Mouse (Mus musculus): ENCODE measurements around the gene Defb26. TPM values are rescaled to one million over a fixed set of nuclear protein-coding genes. Genes with fewer than 3 reads are reported as not detected.

Defb26 gene
- not detected in 2 replicates for polyA plus RNA-seq (2016; fragmentation: Nextera tagmentation; extraction: Ambion mirVana)

DNA sequence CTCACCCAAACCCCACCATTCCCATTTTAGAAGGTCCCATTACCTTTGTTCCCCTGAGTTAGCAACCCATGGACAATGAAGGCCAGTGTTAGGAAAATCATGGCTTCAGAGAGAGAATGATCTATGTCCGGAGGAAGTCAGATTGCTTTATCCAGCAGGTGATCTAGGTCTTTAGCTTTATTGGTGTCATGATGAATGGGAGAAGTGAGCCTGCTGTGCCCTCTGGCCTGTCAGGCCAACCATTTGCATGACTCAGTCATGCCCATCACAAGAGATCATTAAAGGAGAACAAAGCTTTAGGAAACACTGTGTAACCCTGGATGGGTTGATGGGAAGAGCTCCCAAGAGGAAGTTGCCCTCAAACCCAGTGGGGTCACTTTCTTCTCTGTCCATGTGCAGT, at the start of gene Defb26:
Gene Defb26, minus strand, starts transcription at position 101 of the 400 bp plus-strand sequence.
- DNase-seq (ENCODE audit: low spot score): no peak
- Histone ChIP-seq H3K9me3 (no peaks in the 10 kb centered on the region), H3K27ac (replicated peaks) (no peak within 1 kb of the TSS), H3K36me3 (replicated peaks) (no peaks in the 10 kb centered on the region), H3K4me1 (no peaks in the 10 kb centered on the region), H3K4me3 (no peak within 1 kb of the TSS), H3K27me3 (replicated peaks; ENCODE audit: low read depth, poor library complexity, severe bottlenecking) (no peaks in the 10 kb centered on the region)
- WGBS: 82% methylated on average over 1 of the region's 1 CpGs

DNA sequence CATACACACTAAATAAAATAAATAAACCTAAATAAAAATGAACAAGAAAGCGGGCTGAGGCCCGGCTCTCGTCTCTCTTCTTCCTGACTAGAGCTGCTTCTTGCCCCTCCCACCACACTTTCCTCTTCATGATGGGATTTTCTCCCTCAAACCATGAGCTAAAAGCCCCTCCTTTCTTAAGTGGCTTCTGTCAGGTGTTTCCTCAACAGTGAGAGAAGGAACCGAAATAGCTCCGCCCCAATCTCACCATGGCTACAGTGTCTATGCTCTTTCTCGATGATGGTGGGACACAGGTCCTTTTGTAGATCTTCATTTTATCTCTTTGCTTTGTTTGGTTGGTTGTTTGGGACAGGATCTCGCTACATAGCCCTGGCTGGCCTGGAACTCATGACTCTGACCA, 45.2 kb upstream of the Defb26 start:
- Histone ChIP-seq H3K4me3 (no peak overlapping the region), H3K27me3 (replicated peaks; ENCODE audit: low read depth, poor library complexity, severe bottlenecking) (no peaks in the 10 kb centered on the region), H3K4me1 (peaks cover 6% of the 10 kb centered on the region; the same call in 1 of the 2 replicates), H3K36me3 (replicated peaks) (no peaks in the 10 kb centered on the region), H3K27ac (replicated peaks) (no peak overlapping the region), H3K9me3 (no peaks in the 10 kb centered on the region)
- WGBS: 91% methylated on average over 7 of the region's 7 CpGs
- DNase-seq (ENCODE audit: low spot score): no peak

- peak overlapping the region; percentile 35; the same call in 1 of the 2 replicates for H3K4me3 ChIP-seq
- 15% methylated on average over 16 of the region's 16 CpGs for WGBS
- peak; percentile 77 for DNase-seq (ENCODE audit: low spot score)
Measured at GRCm38 (mm10) chr2:152553774-152554423, 42.4 kb upstream of the Defb26 start.

DNA sequence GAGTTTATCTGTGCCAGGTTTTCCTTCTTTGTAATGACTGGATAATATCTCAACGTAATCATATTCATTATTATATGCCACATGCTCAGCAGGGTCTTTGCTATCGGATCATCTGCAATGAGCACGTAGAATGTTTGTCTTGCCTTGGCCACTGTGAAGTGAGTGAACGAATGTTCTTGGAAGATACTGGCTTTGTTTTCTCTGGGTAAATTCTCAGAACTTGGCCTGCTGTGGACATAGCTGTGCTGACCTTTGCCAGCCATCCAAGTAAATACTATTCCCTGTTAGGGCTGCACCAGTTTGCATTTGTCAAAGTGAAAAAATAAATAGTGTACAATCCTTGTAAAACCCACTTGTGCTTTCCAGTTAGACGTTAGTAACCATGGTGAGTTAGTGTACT, 36.6 kb upstream of the Defb26 start:
- Histone ChIP-seq H3K36me3 (replicated peaks) (no peaks in the 10 kb centered on the region), H3K4me1 (0 out of 2 replicates have a peak, but pooled peaks cover 2% of the 10 kb centered on the region), H3K27me3 (replicated peaks; ENCODE audit: low read depth, poor library complexity, severe bottlenecking) (no peaks in the 10 kb centered on the region; the same call in 1 of the 2 replicates), H3K9me3 (no peaks in the 10 kb centered on the region), H3K27ac (replicated peaks) (no peak overlapping the region), H3K4me3 (no peak overlapping the region)
- DNase-seq (ENCODE audit: low spot score): no peak
- 79% methylated on average over 5 of the region's 5 CpGs for WGBS

More at GRCm38 (mm10) chr2:152553774-152554423, 42.4 kb upstream of the Defb26 start:
- H3K27me3 ChIP-seq (replicated peaks; ENCODE audit: low read depth, poor library complexity, severe bottlenecking): no peaks in the 10 kb centered on the region; the same call in 1 of the 2 replicates
- H3K36me3 ChIP-seq (replicated peaks): no peaks in the 10 kb centered on the region
- peaks cover 6% of the 10 kb centered on the region; the same call in 1 of the 2 replicates for H3K4me1 ChIP-seq
- no peak overlapping the region for H3K27ac ChIP-seq (replicated peaks)
- no peaks in the 10 kb centered on the region for H3K9me3 ChIP-seq

DNA sequence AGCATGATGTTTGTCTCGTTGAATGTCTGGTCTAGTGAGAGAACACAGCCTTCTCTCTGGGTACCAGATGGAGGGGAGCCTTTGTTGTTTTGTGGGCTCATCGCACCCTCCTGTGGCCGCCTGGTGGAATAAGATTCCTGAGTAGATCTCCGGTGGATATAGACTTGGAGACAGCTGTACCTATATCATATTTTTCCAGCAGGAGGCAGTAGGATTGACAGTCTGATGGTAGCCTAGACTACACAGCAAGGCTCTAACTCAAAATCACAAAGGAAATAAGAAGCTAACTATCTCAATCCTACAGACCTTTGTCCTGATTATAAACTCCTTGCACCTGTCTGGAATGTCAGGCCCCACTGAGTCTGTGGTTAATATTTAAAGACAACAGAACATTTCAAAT, 33.2 kb upstream of the Defb26 start:
- Histone ChIP-seq H3K9me3 (0 out of 2 replicates have a peak, but pooled peaks cover 2% of the 10 kb centered on the region), H3K36me3 (replicated peaks) (no peaks in the 10 kb centered on the region), H3K27me3 (replicated peaks; ENCODE audit: low read depth, poor library complexity, severe bottlenecking) (no peaks in the 10 kb centered on the region; the same call in 1 of the 2 replicates), H3K4me3 (no peak overlapping the region), H3K27ac (replicated peaks) (no peak overlapping the region), H3K4me1 (0 out of 2 replicates have a peak, but pooled peaks cover 2% of the 10 kb centered on the region)
- peak; percentile 62 for DNase-seq (ENCODE audit: low spot score)
- WGBS: 24% methylated on average over 4 of the region's 4 CpGs

GRCm38 (mm10) chr2:152543478-152543877, 32.0 kb upstream of the Defb26 start:
- 0 out of 2 replicates have a peak, but pooled peaks cover under 1% of the 10 kb centered on the region for H3K4me1 ChIP-seq
- H3K36me3 ChIP-seq (replicated peaks): no peaks in the 10 kb centered on the region
- 70% methylated on average over 4 of the region's 4 CpGs for WGBS
- 0 out of 2 replicates have a peak, but pooled peaks cover 2% of the 10 kb centered on the region for H3K9me3 ChIP-seq
- no peaks in the 10 kb centered on the region for H3K27me3 ChIP-seq (replicated peaks; ENCODE audit: low read depth, poor library complexity, severe bottlenecking)
- H3K4me3 ChIP-seq: no peak overlapping the region
- H3K27ac ChIP-seq (replicated peaks): no peak overlapping the region
- no peak for DNase-seq (ENCODE audit: low spot score)

DNA sequence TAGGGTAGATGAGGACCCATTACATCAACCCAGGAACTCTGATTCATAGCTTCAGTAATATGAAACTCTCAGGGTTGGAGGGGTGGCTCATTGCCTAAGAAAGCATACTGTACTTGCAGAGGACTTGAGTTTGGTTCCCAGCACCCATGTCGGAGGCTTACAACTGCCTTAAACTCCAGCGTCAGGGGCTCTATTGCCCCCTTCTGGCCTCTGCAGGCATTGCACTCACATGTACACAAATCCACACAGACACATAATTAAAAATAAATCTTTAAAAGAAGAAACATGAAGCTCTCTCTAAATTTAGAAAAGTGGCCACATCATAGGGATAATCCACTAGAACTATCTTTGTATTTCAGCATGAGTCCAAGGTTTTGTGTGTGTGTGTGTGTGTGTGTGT, 31.4 kb upstream of the Defb26 start:
- H3K27me3 ChIP-seq (replicated peaks; ENCODE audit: low read depth, poor library complexity, severe bottlenecking): no peaks in the 10 kb centered on the region
- H3K4me3 ChIP-seq: no peak overlapping the region
- 0 out of 2 replicates have a peak, but pooled peaks cover 2% of the 10 kb centered on the region for H3K9me3 ChIP-seq
- DNase-seq (ENCODE audit: low spot score): no peak
- no peak overlapping the region for H3K27ac ChIP-seq (replicated peaks)
- H3K4me1 ChIP-seq: no peaks in the 10 kb centered on the region
- H3K36me3 ChIP-seq (replicated peaks): no peaks in the 10 kb centered on the region
- 69% methylated on average over 2 of the region's 2 CpGs for WGBS

GRCm38 (mm10) chr2:152541979-152542378, 30.5 kb upstream of the Defb26 start:
- Histone ChIP-seq H3K27me3 (replicated peaks; ENCODE audit: low read depth, poor library complexity, severe bottlenecking) (no peaks in the 10 kb centered on the region), H3K27ac (replicated peaks) (no peak overlapping the region), H3K4me3 (no peak overlapping the region), H3K4me1 (no peaks in the 10 kb centered on the region), H3K9me3 (0 out of 2 replicates have a peak, but pooled peaks cover 2% of the 10 kb centered on the region), H3K36me3 (replicated peaks) (no peaks in the 10 kb centered on the region)
- 85% methylated on average over 9 of the region's 9 CpGs for WGBS
- DNase-seq (ENCODE audit: low spot score): no peak

- WGBS: 56% methylated on average over 13 of the region's 13 CpGs
- no peaks in the 10 kb centered on the region for H3K4me1 ChIP-seq
- H3K4me3 ChIP-seq: no peak within 1 kb of the TSS
- no peaks in the 10 kb centered on the region for H3K27me3 ChIP-seq (replicated peaks; ENCODE audit: low read depth, poor library complexity, severe bottlenecking)
- H3K36me3 ChIP-seq (replicated peaks): no peaks in the 10 kb centered on the region
- 0 out of 2 replicates have a peak, but pooled peaks cover 2% of the 10 kb centered on the region for H3K9me3 ChIP-seq
- DNase-seq (ENCODE audit: low spot score): no peak
- no peak within 1 kb of the TSS for H3K27ac ChIP-seq (replicated peaks)
Measured at GRCm38 (mm10) chr2:152539944-152540710, 28.6 kb upstream of the Defb26 start, which contains the start of gene Defb29. Gene Defb29, minus strand, starts transcription at chr2:152540098.

- Histone ChIP-seq H3K9me3 (no peaks in the 10 kb centered on the region), H3K27me3 (replicated peaks; ENCODE audit: low read depth, poor library complexity, severe bottlenecking) (no peaks in the 10 kb centered on the region), H3K4me3 (no peak within 1 kb of the TSS), H3K4me1 (no peaks in the 10 kb centered on the region), H3K36me3 (replicated peaks) (no peaks in the 10 kb centered on the region), H3K27ac (replicated peaks) (no peak within 1 kb of the TSS)
- WGBS: 74% methylated on average over 4 of the region's 4 CpGs
- DNase-seq (ENCODE audit: low spot score): no peak
Measured at GRCm38 (mm10) chr2:152517981-152518380, 6.5 kb upstream of the Defb26 start, which contains the start of gene Defb28. Gene Defb28, plus strand, starts transcription at chr2:152518255.

GRCm38 (mm10) chr2:152516084-152516483, 4.6 kb upstream of the Defb26 start:
- H3K4me1 ChIP-seq: no peaks in the 10 kb centered on the region
- H3K4me3 ChIP-seq: no peak overlapping the region
- no peaks in the 10 kb centered on the region for H3K9me3 ChIP-seq
- WGBS: 82% methylated on average over 4 of the region's 4 CpGs
- DNase-seq (ENCODE audit: low spot score): no peak
- H3K27ac ChIP-seq (replicated peaks): no peak overlapping the region
- no peaks in the 10 kb centered on the region for H3K27me3 ChIP-seq (replicated peaks; ENCODE audit: low read depth, poor library complexity, severe bottlenecking)
- H3K36me3 ChIP-seq (replicated peaks): no peaks in the 10 kb centered on the region

DNA sequence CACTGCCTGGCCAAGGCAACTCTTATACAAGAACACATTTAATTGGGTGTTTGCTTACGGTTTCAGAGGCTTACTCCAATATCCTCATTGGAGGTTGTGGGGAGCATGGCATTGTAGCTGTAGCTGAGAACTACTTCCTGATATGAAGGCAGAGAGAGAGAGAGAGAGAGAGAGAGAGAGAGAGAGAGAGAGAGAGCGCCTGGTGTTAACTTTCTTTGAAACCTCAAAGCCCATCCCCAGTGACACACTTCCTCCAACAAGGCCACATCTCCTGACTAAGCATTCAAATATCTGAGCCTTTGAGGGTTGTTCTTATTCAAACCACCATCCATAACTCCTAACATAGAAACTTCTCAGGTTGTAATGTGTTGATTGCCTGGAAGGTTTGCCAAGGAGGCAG, 7.5 kb downstream of the Defb26 start:
- Histone ChIP-seq H3K27ac (replicated peaks) (no peak overlapping the region), H3K4me3 (no peak overlapping the region), H3K27me3 (replicated peaks; ENCODE audit: low read depth, poor library complexity, severe bottlenecking) (no peaks in the 10 kb centered on the region), H3K4me1 (no peaks in the 10 kb centered on the region), H3K36me3 (replicated peaks) (no peaks in the 10 kb centered on the region), H3K9me3 (no peaks in the 10 kb centered on the region)
- 85% methylated on average over 2 of the region's 2 CpGs for WGBS
- no peak for DNase-seq (ENCODE audit: low spot score)

All from embryonic facial prominence, embryonic 10.5 days (tissue).